Mouse (Mus musculus) cortical plate, adult 2 months (tissue): ENCODE results near the gene Cask.

Experiments used
- CTCF ChIP-seq: fragments of 200-500 bp; IDR thresholded peaks from 2 replicates; pipeline ENCODE4 v1.5.1; 2011; ENCODE audit warnings: mild to moderate bottlenecking, control low read depth, low read length; ENCODE audit not compliant: insufficient read depth; ENCODE audit errors: extremely low read depth
- POLR2A ChIP-seq: fragments of 200-500 bp; IDR thresholded peaks from 2 replicates; pipeline ENCODE4 v1.6.1; 2011; ENCODE audit warnings: mild to moderate bottlenecking, low read length, control low read depth; ENCODE audit not compliant: insufficient read depth; ENCODE audit errors: extremely low read depth

DNA sequence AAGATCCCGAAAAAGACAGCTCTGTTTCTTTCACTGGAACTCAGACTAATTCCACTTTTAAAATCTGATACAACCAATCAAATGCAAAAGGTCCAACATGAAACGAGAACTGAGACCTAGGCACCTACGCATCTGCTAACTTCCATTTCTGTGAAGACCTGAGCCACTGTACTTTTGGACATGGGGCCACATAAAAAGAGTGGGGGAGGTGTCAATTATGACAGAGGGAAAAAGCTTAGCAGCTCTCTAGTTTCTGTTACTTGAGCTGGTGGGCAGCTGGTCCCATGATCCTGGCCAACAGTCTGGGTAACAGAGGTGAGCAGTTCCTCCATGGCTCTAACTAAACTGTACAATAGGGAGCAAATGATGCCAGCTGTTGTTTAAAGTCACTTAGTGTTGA is 178.2 kb downstream of the Cask start:
- TF ChIP-seq POLR2A (no peak), CTCF (no peak)
